Mouse (Mus musculus) cortical plate, adult 2 months (tissue): ENCODE measurements around the gene Ak2. TPM values are rescaled to one million over a fixed set of nuclear protein-coding genes. Genes with fewer than 3 reads are reported as not detected.

Experiments
- H3K27ac ChIP-seq: fragments of 200-500 bp; 2 replicates; pipeline ENCODE4 v1.5.1; 2012; ENCODE audit warnings: low read length, control low read depth, inconsistent platforms; ENCODE audit not compliant: insufficient read depth
- H3K4me1 ChIP-seq: fragments of 200-500 bp; 2 replicates; pipeline ENCODE4 v1.6.1; 2011; ENCODE audit warnings: low read length; ENCODE audit not compliant: control insufficient read depth, insufficient read depth
- H3K4me3 ChIP-seq: fragments of 200-500 bp; 2 replicates; pipeline ENCODE4 v1.5.1; 2011; ENCODE audit warnings: mild to moderate bottlenecking, low read length, control low read depth; ENCODE audit not compliant: insufficient read depth
- CTCF ChIP-seq: fragments of 200-500 bp; IDR thresholded peaks from 2 replicates; pipeline ENCODE4 v1.5.1; 2011; ENCODE audit warnings: mild to moderate bottlenecking, control low read depth, low read length; ENCODE audit not compliant: insufficient read depth; ENCODE audit errors: extremely low read depth
- POLR2A ChIP-seq: fragments of 200-500 bp; IDR thresholded peaks from 2 replicates; pipeline ENCODE4 v1.6.1; 2011; ENCODE audit warnings: mild to moderate bottlenecking, low read length, control low read depth; ENCODE audit not compliant: insufficient read depth; ENCODE audit errors: extremely low read depth
- polyA plus RNA-seq: library from polyadenylated mRNA; depleted of rRNA; stranded (reverse); fragments of >200 nt; gene quantifications from 2 replicates; pipeline ENCODE4 v1.2.3, GENCODE M21; 2012

Gene Ak2
- polyA plus RNA-seq, 1 experiment = 36.3 TPM

- no peak for TF ChIP-seq POLR2A
- TF ChIP-seq CTCF = no peak
- H3K27ac ChIP-seq = no peak overlapping the region
- no peak overlapping the region for H3K4me3 ChIP-seq
- H3K4me1 ChIP-seq = peaks cover 3% of the 10 kb centered on the region; the same call in 1 of the 2 replicates
Measured at GRCm38 (mm10) chr4:129021426-129021825, 29.7 kb downstream of the Ak2 start.

- H3K4me1 ChIP-seq = peaks cover 3% of the 10 kb centered on the region; the same call in 1 of the 2 replicates
- TF ChIP-seq CTCF = no peak
- TF ChIP-seq POLR2A = no peak
- no peak overlapping the region for H3K27ac ChIP-seq
- no peak overlapping the region for H3K4me3 ChIP-seq
Measured at GRCm38 (mm10) chr4:129021886-129022285, 30.1 kb downstream of the Ak2 start.

- Histone ChIP-seq H3K4me3 (no peak overlapping the region), H3K4me1 (peaks cover 3% of the 10 kb centered on the region; the same call in 1 of the 2 replicates)
- TF ChIP-seq POLR2A (no peak), CTCF (no peak)
Measured at GRCm38 (mm10) chr4:129023884-129024283, 32.1 kb downstream of the Ak2 start.

DNA sequence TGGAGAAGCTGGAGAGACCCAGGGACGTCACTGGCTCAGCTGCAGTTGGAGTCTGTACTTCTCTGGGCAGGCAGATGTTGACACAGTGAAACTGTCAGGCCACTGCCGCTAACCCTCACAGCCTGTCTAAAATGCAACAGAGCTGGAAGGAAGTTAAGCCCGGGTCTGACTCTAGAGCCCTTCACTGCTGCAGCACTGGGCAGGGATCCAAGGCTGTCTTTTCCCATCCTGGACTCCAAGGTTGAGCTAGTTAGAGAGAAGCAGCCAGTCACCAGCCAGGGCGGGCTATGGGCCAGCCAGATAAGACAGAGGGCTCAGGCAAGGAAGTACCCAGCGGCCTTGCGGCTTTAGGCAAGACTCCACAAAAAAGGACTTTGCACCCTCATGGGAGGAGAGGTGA is 33.0 kb downstream of the Ak2 start:
- no peak for TF ChIP-seq CTCF
- TF ChIP-seq POLR2A = no peak
- Histone ChIP-seq H3K4me1 (0 out of 2 replicates have a peak, but pooled peaks cover 1% of the 10 kb centered on the region), H3K27ac (no peak overlapping the region), H3K4me3 (no peak overlapping the region)

More at GRCm38 (mm10) chr4:129023884-129024283, 32.1 kb downstream of the Ak2 start:
- H3K27ac ChIP-seq = no peak overlapping the region

DNA sequence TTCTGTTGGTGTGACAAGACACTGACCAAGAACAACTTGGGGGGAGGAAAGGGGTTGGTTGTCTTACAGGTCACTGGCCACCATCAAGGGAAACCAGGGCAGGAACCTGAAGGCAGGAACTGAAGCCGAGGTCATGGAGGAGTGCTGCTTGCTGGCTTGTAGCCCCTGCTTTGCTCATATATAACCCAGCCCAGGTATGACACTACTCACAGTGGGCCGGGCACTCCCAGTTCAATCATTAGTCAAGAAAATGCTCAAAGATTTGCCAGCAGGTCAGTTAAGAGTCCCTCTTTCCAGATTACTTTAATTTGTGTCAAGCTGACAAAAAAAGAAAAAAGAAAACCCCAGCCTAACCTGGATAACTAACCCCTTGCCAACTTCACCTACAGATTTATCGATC is 33.9 kb downstream of the Ak2 start:
- no peak overlapping the region for H3K4me3 ChIP-seq
- no peak overlapping the region for H3K27ac ChIP-seq
- no peaks in the 10 kb centered on the region for H3K4me1 ChIP-seq
- TF ChIP-seq CTCF (no peak), POLR2A (no peak)

GRCm38 (mm10) chr4:129030746-129031145 is 39.0 kb downstream of the Ak2 start:
- TF ChIP-seq CTCF (no peak), POLR2A (no peak)
- H3K4me1 ChIP-seq = no peaks in the 10 kb centered on the region
- no peak overlapping the region for H3K27ac ChIP-seq
- H3K4me3 ChIP-seq = no peak overlapping the region

DNA sequence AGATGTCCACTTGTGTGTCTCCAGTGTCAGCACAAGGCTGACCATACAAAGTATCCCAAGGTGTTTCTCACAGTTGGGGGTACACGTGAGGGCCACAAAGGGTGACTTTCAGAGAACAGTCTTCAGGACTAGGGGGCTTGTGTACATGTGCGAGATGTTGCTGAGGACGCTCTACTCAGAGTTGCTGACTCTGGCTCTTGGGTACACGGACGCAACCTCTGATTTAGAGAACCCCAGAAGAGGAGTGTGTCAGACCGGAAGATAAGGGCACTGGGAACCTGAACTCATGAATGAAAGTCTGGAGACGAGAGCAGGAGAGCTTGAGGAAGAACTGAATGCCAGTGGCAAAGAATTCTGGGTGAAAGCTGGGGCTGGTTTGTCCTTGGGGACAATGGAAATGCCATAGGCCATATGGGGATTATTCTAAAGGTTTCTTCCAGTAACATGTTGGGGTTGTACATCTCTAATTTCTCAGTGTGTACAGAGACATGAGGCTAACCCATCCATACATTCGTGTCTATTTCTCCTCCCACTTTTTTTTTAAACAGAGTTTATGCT is 39.7 kb downstream of the Ak2 start:
- Histone ChIP-seq H3K4me1 (no peaks in the 10 kb centered on the region), H3K4me3 (no peak overlapping the region), H3K27ac (no peak overlapping the region)
- no peak for TF ChIP-seq POLR2A
- no peak for TF ChIP-seq CTCF

DNA sequence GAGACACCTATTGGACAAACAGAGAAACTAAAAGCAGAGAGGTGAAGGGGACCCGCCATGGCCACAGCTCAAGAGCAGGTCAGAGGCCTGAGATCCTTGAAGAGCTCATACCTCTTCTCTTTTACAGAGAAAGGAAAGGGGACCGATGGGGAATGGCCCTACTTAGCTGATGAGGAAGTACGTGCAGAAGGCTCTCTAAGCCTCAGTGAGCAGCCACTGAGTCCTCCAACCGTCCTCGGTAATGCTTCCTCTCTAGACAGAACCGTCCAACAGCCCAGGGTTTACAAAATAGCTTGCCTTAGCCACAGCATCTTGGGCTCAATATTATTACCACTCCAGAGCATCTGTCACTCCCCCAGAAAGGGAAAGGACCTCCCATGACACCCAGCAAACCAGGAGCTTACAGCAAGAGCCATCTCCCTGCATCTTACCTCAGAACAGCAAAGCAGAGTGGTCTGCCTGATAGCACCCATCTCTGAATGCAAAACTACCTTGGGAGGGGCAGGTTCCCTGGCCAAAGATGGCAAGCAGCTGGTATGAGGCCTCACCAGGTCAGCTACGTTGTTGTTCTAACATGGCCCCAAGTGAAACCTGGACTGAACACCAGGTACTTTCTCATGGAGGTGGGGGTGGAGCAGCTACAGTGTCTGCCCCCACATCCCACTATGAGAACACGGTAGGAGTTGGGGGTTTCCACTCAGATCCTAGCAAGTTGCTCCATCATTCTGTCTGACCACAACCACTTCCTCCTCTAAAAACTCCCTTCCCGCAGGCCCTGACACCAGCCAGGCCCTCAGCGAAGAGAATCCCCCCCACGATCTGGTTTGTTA is 40.6 kb downstream of the Ak2 start:
- no peak for TF ChIP-seq CTCF
- TF ChIP-seq POLR2A = no peak
- no peak overlapping the region for H3K4me3 ChIP-seq
- H3K27ac ChIP-seq = no peak overlapping the region
- H3K4me1 ChIP-seq = no peaks in the 10 kb centered on the region

- TF ChIP-seq POLR2A (no peak), CTCF (no peak)
- H3K4me3 ChIP-seq = no peak overlapping the region
- H3K4me1 ChIP-seq = no peaks in the 10 kb centered on the region
- no peak overlapping the region for H3K27ac ChIP-seq
Measured at GRCm38 (mm10) chr4:129032963-129033951, 41.5 kb downstream of the Ak2 start.

DNA sequence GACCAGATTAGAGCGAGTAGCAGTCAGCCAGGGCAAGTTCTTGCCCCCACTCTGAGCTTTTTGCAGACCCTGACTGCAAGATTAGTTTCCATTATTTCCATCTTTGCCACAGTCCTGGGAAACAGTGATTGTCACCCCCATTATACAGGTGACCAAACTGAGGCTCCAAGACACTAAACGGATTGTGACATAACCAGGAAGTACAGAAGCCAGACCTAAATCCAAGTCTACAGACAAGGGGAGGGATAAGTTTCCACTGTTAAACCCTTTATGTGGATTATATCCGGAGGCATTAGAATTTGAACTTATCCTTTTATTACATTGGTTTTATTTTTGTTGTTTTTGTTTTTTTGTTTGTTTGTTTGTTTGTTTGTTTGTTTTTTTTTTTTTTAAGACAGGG is 42.5 kb downstream of the Ak2 start:
- no peak overlapping the region for H3K4me3 ChIP-seq
- H3K4me1 ChIP-seq = no peaks in the 10 kb centered on the region
- no peak for TF ChIP-seq POLR2A
- TF ChIP-seq CTCF = no peak
- no peak overlapping the region for H3K27ac ChIP-seq
